Mouse (Mus musculus) neutrophil, adult 83 days (primary cell): ENCODE data around the gene Rab5c. TPM values are rescaled to one million over a fixed set of nuclear protein-coding genes. Genes with fewer than 3 reads are reported as not detected.

Experiments
- total RNA-seq, 2 experiments: library from RNA; stranded (reverse); gene quantifications; one replicate each; pipeline ENCODE4 v1.2.4; 2023

Gene Rab5c
- total RNA-seq: 100 to 1,000 TPM; 175 to 177 TPM

GRCm38 (mm10) chr11:100738066-100738604 is at the start of gene Rab5c:
Gene Rab5c, minus strand, starts transcription at chr11:100738215.

GRCm38 (mm10) chr11:100770646-100771408 is 32.8 kb upstream of the Rab5c start, which contains the start of gene Ghdc:
Gene Ghdc, minus strand, starts transcription at chr11:100770957.

GRCm38 (mm10) chr11:100762831-100763230 is 24.8 kb upstream of the Rab5c start, which contains the start of gene Hcrt:
Gene Hcrt, minus strand, starts transcription at chr11:100762931.

GRCm38 (mm10) chr11:100759611-100760233 is 21.7 kb upstream of the Rab5c start, which contains the start of gene Kcnh4:
Gene Kcnh4, minus strand, starts transcription at chr11:100759942.

DNA sequence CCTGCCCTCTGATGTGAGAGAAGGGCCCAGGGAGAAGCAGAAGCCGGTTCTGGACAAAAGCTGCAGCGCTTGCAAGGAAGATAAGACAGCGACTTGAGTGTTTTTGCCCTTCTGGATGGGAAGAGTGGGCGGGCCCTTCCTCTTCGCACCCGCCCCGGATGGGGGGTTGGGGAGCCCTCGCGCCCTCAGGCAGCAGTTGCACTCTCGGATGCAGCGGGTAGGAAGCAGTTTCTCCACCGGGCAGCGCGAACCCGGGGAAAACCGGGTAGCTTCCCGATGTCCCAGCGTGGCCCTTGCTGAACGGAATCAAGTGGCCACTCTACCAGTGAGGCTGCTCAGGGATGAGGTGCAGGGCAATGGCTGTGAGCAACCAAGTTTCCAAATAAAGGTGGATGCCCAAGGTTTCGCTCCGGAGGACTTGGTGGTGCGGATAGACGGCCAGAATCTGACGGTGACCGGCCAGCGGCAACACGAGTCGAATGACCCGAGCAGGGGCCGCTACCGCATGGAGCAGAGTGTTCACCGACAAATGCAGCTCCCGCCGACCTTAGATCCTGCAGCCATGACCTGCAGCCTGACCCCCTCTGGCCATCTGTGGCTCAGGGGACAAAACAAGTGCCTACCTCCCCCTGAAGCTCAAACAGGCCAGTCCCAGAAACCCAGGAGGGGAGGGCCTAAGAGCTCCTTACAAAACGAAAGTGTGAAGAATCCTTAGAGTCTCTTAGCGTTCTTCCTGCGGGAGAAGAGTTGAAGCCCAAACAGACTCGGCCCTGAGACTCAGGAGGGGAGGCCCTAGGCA is 24.1 kb downstream of the Rab5c start, which contains the start of gene Hspb9:
TSS of gene Hspb9 (plus strand) at position 116 of the 799 bp plus-strand sequence.

GRCm38 (mm10) chr11:100711783-100712615 is 26.0 kb downstream of the Rab5c start, which contains the start of gene Kat2a:
Gene Kat2a, minus strand, starts transcription at chr11:100712465.

DNA sequence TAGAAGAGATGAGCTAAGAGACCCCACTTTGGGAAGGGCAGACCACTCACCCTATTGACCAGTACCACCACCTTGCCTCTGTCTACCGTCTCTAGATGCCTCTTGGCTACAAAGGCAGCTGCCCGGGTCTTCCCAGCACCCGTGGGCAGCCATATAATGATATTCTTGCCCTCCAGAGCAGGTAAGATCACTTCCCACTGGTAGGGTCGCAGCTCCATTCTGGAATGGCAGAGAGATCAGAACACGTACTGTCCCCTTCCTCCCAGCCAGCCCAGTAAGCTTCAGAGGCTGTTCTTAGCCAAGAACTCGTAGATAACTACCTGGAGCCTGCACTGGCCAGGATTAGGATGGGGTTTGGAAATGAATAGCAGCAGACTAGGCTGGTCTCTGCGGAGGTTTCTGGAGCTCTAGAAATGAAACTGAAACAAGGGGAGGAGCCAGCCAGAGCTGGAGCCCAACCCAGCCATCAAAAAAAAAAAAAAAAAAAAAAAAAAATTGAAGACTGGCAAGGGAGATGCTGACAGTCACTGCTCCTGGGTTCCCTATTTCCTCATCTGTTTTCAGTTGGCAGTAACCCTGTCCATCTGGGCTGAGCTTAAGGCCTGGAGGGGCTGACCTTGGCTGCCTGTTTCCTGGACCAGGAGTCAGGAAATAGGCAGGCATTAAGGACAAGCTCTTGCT is 34.0 kb downstream of the Rab5c start, which contains the start of gene Dhx58:
TSS of gene Dhx58 (minus strand) at position 421 of the 681 bp plus-strand sequence.

GRCm38 (mm10) chr11:100692164-100692616 is 45.8 kb downstream of the Rab5c start, which contains the start of gene Zfp385c:
Gene Zfp385c, minus strand, starts transcription at chr11:100692455.

Other genes with a start within 250 kb of the Rab5c start
- 100 to 1,000 TPM; 119 to 124 TPM for gene Acly, start 210.2 kb downstream of the Rab5c start, total RNA-seq
- gene Ttc25, start 192.6 kb downstream of the Rab5c start, total RNA-seq: not detected
- gene Cnp, start 163.3 kb downstream of the Rab5c start, total RNA-seq: 10 to 100 TPM; 14.2 to 15.8 TPM
- 10 to 100 TPM; 43.2 to 47.8 TPM for gene Nkiras2, start 119.0 kb downstream of the Rab5c start, total RNA-seq
- gene Dnajc7, start 118.0 kb downstream of the Rab5c start, total RNA-seq: 100 to 1,000 TPM; 121 to 134 TPM
- not detected for gene Zfp385c, start 45.8 kb downstream of the Rab5c start, total RNA-seq
- 10 to 100 TPM; 25.4 to 25.9 TPM for gene Dhx58, start 33.9 kb downstream of the Rab5c start, total RNA-seq
- 10 to 100 TPM; 10.6 to 11.4 TPM for gene Kat2a, start 25.8 kb downstream of the Rab5c start, total RNA-seq
- gene Hspb9, start 24.4 kb downstream of the Rab5c start, total RNA-seq: under 1 TPM in 1 of 2 experiments, not detected in 1; 0.60 TPM
- not detected for gene Kcnh4, start 21.7 kb upstream of the Rab5c start, total RNA-seq
- gene Hcrt, start 24.7 kb upstream of the Rab5c start, total RNA-seq: not detected
- 10 to 100 TPM in 1 of 2 experiments, 1 to 10 TPM in 1; 9.9 to 10.6 TPM for gene Ghdc, start 32.7 kb upstream of the Rab5c start, total RNA-seq
- gene Stat5b, start 112.5 kb upstream of the Rab5c start, total RNA-seq: 10 to 100 TPM; 84.9 to 98.5 TPM
- 10 to 100 TPM; 30.3 to 36.4 TPM for gene Stat5a, start 121.1 kb upstream of the Rab5c start, total RNA-seq
- 100 to 1,000 TPM; 207 to 249 TPM for gene Stat3, start 201.3 kb upstream of the Rab5c start, total RNA-seq
- under 1 TPM; 0.46 to 0.77 TPM for gene Cavin1, start 232.7 kb upstream of the Rab5c start, total RNA-seq